Mouse (Mus musculus) gastrocnemius, adult 2 months (tissue): Measurements from ENCODE around the gene Tunar. TPM values are rescaled to one million over a fixed set of nuclear protein-coding genes. Genes with fewer than 3 reads are reported as not detected.

Source experiments
- DNase-seq: peaks from one replicate; pipeline ENCODE4 v3.0.0; 2022
- H3K27ac ChIP-seq: fragments of 200-600 bp; 2 replicates; pipeline ENCODE4 v1.8.1; 2022; ENCODE audit warnings: mild to moderate bottlenecking
- H3K4me3 ChIP-seq: fragments of 200-600 bp; 2 replicates; pipeline ENCODE4 v1.8.1; 2022; ENCODE audit warnings: mild to moderate bottlenecking, moderate library complexity
- CTCF ChIP-seq: fragments of 200-600 bp; IDR thresholded peaks from 2 replicates; pipeline ENCODE4 v1.8.1; 2022; ENCODE audit warnings: antibody characterized with exemption, mild to moderate bottlenecking, moderate library complexity
- intact Hi-C: fragments of 180-260 bp; cut with DNase I; formaldehyde crosslinking; loops from one replicate; pipeline ENCODE4 v1.15.1; 2025
- total RNA-seq, 2 experiments: library from RNA; stranded (reverse); gene quantifications; 2 replicates each; pipeline ENCODE4 v1.2.3; 2021

The Tunar gene
- total RNA-seq, 2 experiments from 2014 or later, result not detected

- no peak for DNase-seq
- no peak overlapping the region for H3K4me3 ChIP-seq
- no peak for TF ChIP-seq CTCF
- intact Hi-C loops, result loop anchor here (10.0 kb wide), 1 partner anchor 372 kb away; no protein-coding TSS in a partner anchor
- H3K27ac ChIP-seq, result no peak overlapping the region
Measured at GRCm38 (mm10) chr12:105426541-105426940, 92.9 kb downstream of the Tunar start.

GRCm38 (mm10) chr12:105427039-105427757 lies 93.5 kb downstream of the Tunar start:
- H3K27ac ChIP-seq, result no peak overlapping the region
- no peak overlapping the region for H3K4me3 ChIP-seq
- intact Hi-C loops, result loop anchor here (10.0 kb wide), 1 partner anchor 372 kb away; no protein-coding TSS in a partner anchor
- peak; percentile 72 for DNase-seq
- peak; percentile 56 for TF ChIP-seq CTCF

- TF ChIP-seq CTCF, result peak; percentile 46
- intact Hi-C loops, result no loop called here
- H3K27ac ChIP-seq, result no peak overlapping the region
- H3K4me3 ChIP-seq, result no peak overlapping the region
- DNase-seq, result no peak
Measured at GRCm38 (mm10) chr12:105431872-105432271, 98.2 kb downstream of the Tunar start.

- intact Hi-C loops, result no loop called here
Measured at GRCm38 (mm10) chr12:105432807-105433206, 99.1 kb downstream of the Tunar start.

More at GRCm38 (mm10) chr12:105432807-105433206, 99.1 kb downstream of the Tunar start:
- H3K27ac ChIP-seq, result no peak overlapping the region
- TF ChIP-seq CTCF, result no peak
- DNase-seq, result no peak
- no peak overlapping the region for H3K4me3 ChIP-seq

Other genes with a start within 250 kb of the Tunar start
- gene Tcl1b2, start 187.9 kb upstream of the Tunar start, total RNA-seq, result not detected
- not detected for gene Tcl1b1, start 174.2 kb upstream of the Tunar start, total RNA-seq
- not detected for gene Tcl1b5, start 157.5 kb upstream of the Tunar start, total RNA-seq
- gene Tcl1b3, start 142.8 kb upstream of the Tunar start, total RNA-seq, result not detected
- not detected for gene Tcl1b4, start 131.9 kb upstream of the Tunar start, total RNA-seq
- not detected for gene Tcl1, start 111.1 kb upstream of the Tunar start, total RNA-seq
- gene D430019H16Rik, start 120.0 kb downstream of the Tunar start, total RNA-seq, result under 1 TPM; 0.22 to 0.26 TPM
- gene Bdkrb2, start 229.4 kb downstream of the Tunar start, total RNA-seq, result under 1 TPM; 0.39 to 0.82 TPM